Mouse (Mus musculus): ENCODE measurements around the gene Mrpl45.

GRCm38 (mm10) chr11:97279405-97280215, 35.9 kb upstream of the Mrpl45 start:
- TF ChIP-seq CTCF (IDR thresholded peaks at IDR 0.05; ENCODE audit: control insufficient read depth, insufficient read depth, insufficient read length), result no peak
- no peak for TF ChIP-seq CEBPB (IDR thresholded peaks at IDR 0.05; ENCODE audit: low read depth)

Measured in C2C12 (cell line).